Mouse (Mus musculus) kidney, postnatal 36 days (tissue): ENCODE measurements around the gene Cfb.

Experiments used
- DNase-seq, 2 experiments: peaks; one replicate each; pipeline ENCODE4 v3.0.0; 2021 to 2022; ENCODE audit warnings: mixed read lengths in 2 of 2

The Cfb gene

DNA sequence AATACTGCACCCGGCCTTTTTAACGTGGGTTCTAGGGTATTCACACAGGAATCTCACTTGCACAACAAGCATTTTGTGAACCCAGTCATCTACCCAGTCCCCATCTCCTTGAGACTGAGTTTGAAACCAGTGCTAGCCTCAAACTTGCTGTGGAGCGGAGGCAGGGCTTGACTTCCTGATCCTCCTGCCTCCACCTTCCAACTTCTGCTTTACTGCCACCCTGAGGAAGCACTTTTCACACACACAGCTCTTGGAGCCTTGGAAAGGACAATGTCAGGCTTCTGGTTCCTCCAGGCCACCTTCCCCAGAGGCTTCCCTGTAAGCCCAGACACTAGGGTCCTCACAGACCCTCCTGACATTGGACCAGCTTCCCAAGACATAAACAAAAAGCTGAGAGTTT lies 21.0 kb upstream of the Cfb start:
- peak in 1 of 2 experiments; percentile 31 for DNase-seq

- DNase-seq: peak; percentile 58 to 66
Measured at GRCm38 (mm10) chr17:34881683-34882310, 19.5 kb upstream of the Cfb start, which contains the start of gene Gm20547. TSS of gene Gm20547 (minus strand) at chr17:34882042.

DNA sequence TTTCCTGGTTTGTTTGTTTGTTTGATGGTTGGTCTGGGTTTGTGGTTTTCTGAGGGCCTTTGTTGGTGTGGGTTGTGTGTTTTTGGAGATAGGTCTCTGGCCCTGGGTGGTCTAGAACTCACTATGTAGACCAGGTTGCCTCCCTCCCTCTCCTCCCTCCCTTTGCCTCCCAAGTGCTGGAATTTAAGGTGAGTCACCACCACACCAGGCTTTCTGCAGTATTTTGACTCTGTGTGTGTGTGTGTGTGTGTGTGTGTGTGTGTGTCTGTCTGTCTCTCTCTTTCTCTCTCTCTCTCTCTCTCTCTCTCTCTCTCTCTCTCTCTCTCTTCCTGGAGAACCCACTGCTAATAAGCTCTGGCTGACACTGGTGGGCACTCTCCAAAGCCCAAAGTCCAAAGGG lies 18.8 kb upstream of the Cfb start:
- DNase-seq: peak in 1 of 2 experiments; percentile 5

DNA sequence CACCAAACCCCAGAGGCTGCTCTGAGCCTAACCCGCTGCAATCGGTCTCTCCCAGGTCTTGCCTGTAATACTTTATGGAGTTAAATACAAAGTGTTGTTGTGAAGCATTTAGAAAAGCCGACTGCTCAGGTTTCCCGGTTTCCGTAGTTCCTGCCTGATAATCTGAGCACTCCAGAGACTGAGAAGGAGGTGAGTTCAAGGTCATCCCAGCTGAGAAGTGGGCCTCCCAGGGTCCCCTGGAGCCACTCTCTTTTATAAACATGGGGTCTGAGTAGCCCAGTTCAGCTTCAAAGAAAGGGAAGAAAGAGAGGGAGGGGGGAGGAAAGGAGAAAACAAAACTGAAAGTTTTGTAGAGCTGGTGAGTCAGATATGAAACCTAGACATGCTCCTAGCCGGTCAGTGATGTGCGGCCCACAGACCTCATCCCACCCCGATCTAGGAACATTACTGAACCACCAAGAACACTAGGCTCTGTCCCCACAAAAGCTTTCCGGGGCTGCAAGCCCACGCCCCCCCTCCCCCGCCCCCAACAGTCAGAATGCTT lies 17.1 kb upstream of the Cfb start, which contains the start of gene Zbtb12:
TSS of gene Zbtb12 (plus strand) at position 148 of the 544 bp plus-strand sequence.
- DNase-seq: no peak

- no peak for DNase-seq
Measured at GRCm38 (mm10) chr17:34874321-34874720, 12.0 kb upstream of the Cfb start.

- DNase-seq: no peak
Measured at GRCm38 (mm10) chr17:34865981-34866380, 3.7 kb upstream of the Cfb start.

- peak; percentile 79 to 83 for DNase-seq
Measured at GRCm38 (mm10) chr17:34861704-34862415, 458 bp downstream of the Cfb start.

DNA sequence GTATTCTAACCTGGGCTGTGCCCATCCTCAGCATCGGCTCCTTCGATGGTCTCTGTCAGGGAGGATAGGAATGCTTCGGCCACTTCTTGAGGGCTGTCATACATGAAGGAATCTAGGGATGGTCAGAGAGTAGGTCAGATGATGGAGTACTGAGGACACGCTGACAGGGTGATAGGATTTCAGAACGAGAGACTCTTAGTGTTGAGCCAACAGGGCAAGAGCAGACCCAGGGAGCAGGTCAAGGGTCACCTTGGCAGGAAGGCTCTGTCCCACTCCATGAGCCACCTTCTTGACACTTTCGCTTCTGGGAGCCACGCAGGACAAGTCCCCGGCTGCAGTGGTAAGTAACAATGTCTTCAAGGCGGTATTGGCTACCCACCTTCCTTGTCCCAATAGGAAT lies 1.8 kb downstream of the Cfb start:
- peak in 1 of 2 experiments; percentile 44 for DNase-seq

GRCm38 (mm10) chr17:34858670-34859069 lies 3.6 kb downstream of the Cfb start:
- DNase-seq: no peak

- peak; percentile 45 to 80 for DNase-seq
Measured at GRCm38 (mm10) chr17:34855825-34856224, 6.5 kb downstream of the Cfb start.

DNA sequence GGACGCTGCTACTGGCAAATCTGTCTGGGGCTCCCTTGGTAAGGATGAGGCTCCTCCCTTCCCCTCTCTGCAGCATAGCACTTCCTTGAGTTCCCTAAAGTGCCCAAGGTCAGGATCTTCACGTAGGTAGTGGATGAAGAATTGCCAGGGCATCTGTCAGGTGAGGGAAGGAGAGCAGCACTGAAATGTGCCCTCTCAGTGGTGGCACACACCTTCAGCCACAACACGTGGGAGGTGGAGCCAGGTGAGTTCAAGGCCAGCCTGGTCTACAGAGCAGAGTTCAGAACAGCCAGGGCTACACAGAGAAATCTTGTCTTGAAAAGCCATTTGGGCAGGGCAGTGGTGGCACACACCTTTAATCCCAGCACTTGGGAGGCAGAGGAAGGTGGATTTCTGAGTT lies 7.6 kb downstream of the Cfb start:
- DNase-seq: no peak

DNA sequence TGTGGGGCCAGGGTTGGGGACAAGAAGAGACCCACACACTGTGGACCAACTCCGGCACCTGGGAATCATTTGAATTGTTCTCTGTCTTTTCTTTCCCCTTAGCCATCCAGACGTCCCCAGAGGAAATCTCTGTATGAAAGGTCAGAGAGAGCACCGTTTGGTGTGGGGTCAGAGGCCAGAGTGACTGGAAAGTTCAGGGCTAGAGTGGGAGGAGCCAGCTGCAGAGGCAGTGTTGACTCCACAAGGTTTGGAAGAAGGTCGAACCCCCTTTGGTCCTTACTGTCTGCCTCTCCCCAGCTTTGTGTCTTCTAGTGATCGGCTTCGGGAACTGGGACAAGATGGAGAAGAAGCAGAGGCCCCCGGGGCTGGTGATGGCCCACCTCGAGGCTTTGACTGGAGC lies 8.8 kb downstream of the Cfb start:
- DNase-seq: no peak

DNA sequence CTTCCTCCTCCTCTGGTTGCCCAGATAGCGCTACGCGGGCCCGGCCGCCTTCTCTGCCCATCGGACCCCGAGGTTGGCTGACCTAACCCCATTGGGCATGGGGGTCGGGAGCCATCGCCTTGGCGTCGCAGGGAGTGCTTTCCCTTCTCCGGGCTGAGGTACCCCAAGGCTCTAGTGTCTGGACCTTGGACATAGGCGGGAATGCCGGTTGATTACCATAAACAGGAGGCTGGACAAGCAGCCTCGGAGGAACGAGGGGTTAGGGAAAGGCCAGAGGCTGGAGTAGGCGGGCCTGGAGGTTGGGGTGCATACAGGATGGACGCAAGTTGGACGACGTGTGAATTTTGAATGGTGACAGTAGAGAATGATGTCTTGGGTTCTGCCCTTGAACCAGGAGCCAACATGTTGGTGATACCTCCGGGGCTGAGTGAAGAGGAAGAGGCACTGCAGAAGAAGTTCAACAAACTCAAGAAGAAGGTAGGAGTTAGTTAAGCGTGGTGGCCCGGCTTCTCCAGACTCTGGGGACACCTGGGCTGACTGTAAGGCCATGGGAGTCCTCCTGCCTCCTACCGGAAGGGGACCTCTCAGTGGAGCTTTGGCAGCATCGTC lies 11.7 kb downstream of the Cfb start:
- DNase-seq: peak; percentile 31 to 51

GRCm38 (mm10) chr17:34849722-34850516 lies 12.4 kb downstream of the Cfb start, which contains the start of the genes Skiv2l and Nelfe:
TSS of gene Skiv2l (minus strand) at chr17:34850210.
TSS of gene Nelfe (plus strand) at chr17:34850391.
- DNase-seq: peak; percentile 98 to 99

DNA sequence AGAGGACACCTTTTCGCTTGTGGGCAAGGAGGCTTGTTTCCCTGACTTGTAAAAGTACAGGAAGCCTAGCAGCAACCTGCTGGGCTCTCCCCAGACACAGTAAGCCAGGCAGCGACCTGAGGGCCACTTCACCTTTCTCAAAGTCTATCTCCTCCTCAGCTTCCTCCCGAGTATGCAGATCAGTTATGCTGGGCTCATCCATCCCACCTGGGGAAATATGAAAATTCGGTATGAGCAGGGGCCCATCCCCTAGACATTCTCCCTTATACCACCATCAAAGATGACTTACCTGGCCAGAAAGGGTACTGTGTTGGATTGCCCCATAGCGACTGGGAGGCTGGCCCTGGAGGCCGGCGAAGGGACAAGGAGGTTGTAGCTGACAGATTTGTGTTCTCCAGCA lies 14.7 kb downstream of the Cfb start:
- DNase-seq: no peak

DNA sequence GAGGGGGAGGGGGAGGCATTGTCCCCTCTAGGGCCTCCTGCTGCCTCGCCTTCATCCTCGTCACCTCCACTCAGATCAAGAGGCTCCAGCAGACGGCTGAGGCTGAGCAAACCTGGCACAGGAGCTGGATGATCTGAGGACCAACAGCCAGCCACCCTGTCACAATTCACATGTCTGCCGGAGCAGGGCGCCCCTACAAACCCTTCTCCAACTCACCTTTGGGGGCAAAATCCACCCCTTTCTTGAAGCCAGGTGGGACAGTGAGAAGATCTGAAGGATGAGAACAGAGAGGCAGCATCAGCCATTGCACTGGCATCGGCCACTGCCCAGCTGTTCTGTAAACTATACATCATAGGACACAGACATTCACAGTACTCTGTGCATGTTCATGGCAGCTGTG lies 15.1 kb downstream of the Cfb start:
- no peak for DNase-seq

GRCm38 (mm10) chr17:34844884-34845283 lies 17.4 kb downstream of the Cfb start:
- DNase-seq: no peak

GRCm38 (mm10) chr17:34840736-34841307 lies 21.5 kb downstream of the Cfb start:
- DNase-seq: no peak

- no peak for DNase-seq
Measured at GRCm38 (mm10) chr17:34838785-34839184, 23.5 kb downstream of the Cfb start.

DNA sequence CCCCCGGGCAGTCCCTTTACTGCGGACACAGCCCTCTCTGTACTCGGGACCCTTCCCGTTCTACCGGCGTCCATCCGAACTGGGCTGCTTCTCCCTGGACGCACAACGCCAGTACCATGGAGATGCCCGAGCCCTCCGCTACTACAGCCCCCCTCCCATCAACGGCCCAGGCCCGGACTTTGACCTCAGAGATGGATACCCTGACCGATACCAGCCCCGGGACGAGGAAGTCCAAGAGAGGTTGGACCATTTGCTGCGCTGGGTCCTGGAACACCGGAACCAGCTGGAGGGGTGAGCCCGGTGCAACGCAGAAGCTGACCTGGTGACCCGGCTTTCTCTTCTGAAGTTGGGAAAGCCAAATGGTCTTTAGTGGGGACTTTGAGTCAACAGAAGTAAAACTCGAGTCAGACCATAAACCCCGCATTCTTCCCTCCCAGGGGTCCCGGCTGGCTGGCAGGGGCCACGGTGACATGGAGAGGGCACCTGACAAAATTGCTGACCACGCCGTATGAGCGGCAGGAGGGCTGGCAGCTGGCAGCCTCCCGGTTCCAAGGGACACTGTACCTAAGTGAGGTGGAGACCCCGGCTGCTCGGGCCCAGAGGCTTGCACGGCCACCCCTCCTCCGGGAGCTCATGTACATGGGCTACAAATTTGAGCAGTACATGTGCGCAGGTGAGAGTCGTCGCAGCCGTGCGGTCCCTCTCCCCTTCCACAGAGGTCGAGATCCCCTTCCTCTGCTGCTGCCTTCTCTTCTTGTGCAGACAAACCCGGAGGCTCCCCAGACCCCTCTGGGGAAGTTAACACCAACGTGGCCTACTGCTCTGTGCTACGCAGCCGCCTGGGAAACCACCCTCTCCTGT lies 24.6 kb downstream of the Cfb start:
- peak; percentile 34 to 49 for DNase-seq

DNA sequence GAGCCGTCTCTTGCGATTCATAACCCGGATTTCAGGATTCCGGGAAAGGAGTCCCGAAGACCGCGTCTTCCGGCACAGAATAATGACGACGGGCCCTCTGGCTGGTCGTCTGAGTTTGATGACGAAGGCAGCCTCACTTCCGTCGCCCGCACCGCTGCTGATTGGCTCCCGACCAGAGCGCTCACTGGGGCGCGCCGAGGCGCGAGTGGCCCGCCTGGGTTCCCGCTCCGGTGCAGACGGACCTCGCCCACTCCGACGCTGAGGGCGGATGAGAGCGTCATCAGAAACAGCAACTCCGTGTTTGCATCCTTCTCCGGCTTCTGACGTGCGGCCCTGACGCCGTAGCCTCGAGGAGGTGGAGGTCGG lies 25.5 kb downstream of the Cfb start, which contains the start of the genes Stk19 and Dxo:
TSS of gene Stk19 (minus strand) at position 90 of the 366 bp plus-strand sequence.
TSS of gene Dxo (plus strand) at position 164 of the 366 bp plus-strand sequence.
- peak; percentile 97 to 98 for DNase-seq
